Mouse (Mus musculus) embryonic facial prominence, embryonic 14.5 days (tissue): ENCODE data around the gene Ggnbp2. TPM values are rescaled to one million over a fixed set of nuclear protein-coding genes. Genes with fewer than 3 reads are reported as not detected.

Experiments used
- ATAC-seq: fragments of 200-750 bp; cut with Nextera tagmentation; 2 replicates; pipeline ENCODE4 v1.8.0; 2017; ENCODE audit warnings: low read depth, moderate number of reproducible peaks, moderate TSS enrichment
- DNase-seq: peaks from one replicate; pipeline ENCODE4 v3.0.0-alpha.2; 2015; ENCODE audit warnings: low spot score
- H3K27ac ChIP-seq: fragments of 300-500 bp; sonication (generic); replicated peaks from 2 replicates; pipeline ENCODE4 v1.5.1; 2014; ENCODE audit warnings: low read depth, mild to moderate bottlenecking, low read length, moderate library complexity
- H3K27me3 ChIP-seq: fragments of 300-500 bp; sonication (generic); replicated peaks from 2 replicates; pipeline ENCODE4 v1.6.1; 2014; ENCODE audit warnings: low read length; ENCODE audit not compliant: control insufficient read depth, insufficient read depth
- H3K36me3 ChIP-seq: fragments of 300-500 bp; sonication (generic); 2 replicates; pipeline ENCODE4 v1.6.1; 2014; ENCODE audit warnings: low read length, mixed read lengths; ENCODE audit not compliant: control insufficient read depth, insufficient read depth
- H3K4me1 ChIP-seq: fragments of 300-500 bp; sonication (generic); 2 replicates; pipeline ENCODE4 v1.6.1; 2014; ENCODE audit warnings: antibody characterized with exemption, low read length; ENCODE audit not compliant: control insufficient read depth, insufficient read depth
- H3K4me2 ChIP-seq: fragments of 300-500 bp; sonication (generic); 2 replicates; pipeline ENCODE4 v1.6.1; 2014; ENCODE audit warnings: low read depth, mild to moderate bottlenecking, low read length, moderate library complexity, mixed read lengths
- H3K4me3 ChIP-seq: fragments of 300-500 bp; sonication (generic); 2 replicates; pipeline ENCODE4 v1.5.1; 2014; ENCODE audit warnings: low read depth, mild to moderate bottlenecking, low read length
- H3K9ac ChIP-seq: fragments of 300-500 bp; sonication (generic); 2 replicates; pipeline ENCODE4 v1.6.1; 2014; ENCODE audit warnings: low read depth, mild to moderate bottlenecking, low read length, moderate library complexity, mixed read lengths
- H3K9me3 ChIP-seq: fragments of 300-500 bp; sonication (generic); 2 replicates; pipeline ENCODE4 v1.6.1; 2016; ENCODE audit warnings: low read length; ENCODE audit not compliant: control insufficient read depth
- WGBS: fragments of 180-500 bp; shearing (Covaris S2); extraction: QIAGEN DNeasy Blood & Tissue Kit; methylation state at CpG from one replicate; pipeline ENCODE4 v1.1.7; 2014; 5-methylcytosine and 5-hydroxymethylcytosine counted together
- microRNA-seq: library from miRNA; unstranded; fragments of <30 nt; microRNA quantifications from one replicate; pipeline ENCODE4, GENCODE M21; 2016; ENCODE audit warnings: borderline number of aligned reads
- polyA plus RNA-seq: library from polyadenylated mRNA; unstranded; fragments of >200 nt; fragmentation: Nextera tagmentation; extraction: Ambion mirVana; gene quantifications from 2 replicates; pipeline ENCODE4 v1.2.1, GENCODE M21; 2014

Gene Ggnbp2
- polyA plus RNA-seq, 1 experiment from 2014 or later: 62.4 TPM

DNA sequence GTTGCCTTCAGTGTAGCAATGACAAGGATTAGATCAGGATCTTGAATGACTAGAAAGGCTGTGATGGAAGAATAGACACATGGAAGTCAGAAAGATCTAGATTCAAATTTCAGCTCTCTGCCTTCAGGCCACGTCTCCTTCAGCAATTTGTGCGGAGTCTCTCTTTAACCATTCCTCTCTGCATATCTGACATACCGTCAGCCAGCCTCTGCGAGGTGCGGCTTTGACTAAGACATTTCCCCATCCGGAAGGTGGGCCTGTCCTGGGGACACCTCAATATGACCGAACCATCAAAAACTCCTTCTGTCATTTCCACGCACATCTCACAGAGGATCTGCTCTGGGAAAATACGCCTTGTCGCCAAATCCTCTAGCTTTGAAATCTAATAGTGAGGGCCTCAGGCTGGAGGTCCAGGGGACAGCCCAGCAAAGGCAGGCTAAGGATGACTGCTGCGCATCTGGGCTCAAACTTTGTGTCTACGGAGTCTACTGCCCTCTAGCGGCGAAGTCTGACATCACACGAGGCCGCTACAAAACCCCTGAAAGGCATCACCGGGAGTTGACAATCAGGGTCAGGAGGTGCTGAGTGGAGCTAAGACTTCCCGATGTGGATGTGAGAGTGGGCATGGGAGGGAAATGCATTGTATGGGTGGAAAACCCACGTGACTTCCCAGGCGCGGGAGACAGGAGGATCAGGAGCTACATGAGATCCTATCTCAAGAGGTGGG, 72.8 kb downstream of the Ggnbp2 start:
- Histone ChIP-seq H3K4me1 (no peaks in the 10 kb centered on the region), H3K27me3 (no peaks in the 10 kb centered on the region), H3K27ac (no peak overlapping the region), H3K4me2 (no peak overlapping the region), H3K36me3 (no peaks in the 10 kb centered on the region), H3K9me3 (no peaks in the 10 kb centered on the region), H3K9ac (no peak overlapping the region), H3K4me3 (no peak overlapping the region)
- peak; percentile 50; the same call in 1 of the 2 replicates for ATAC-seq
- DNase-seq: peak; percentile 81
- WGBS: 20% methylated on average over 21 of the region's 21 CpGs

DNA sequence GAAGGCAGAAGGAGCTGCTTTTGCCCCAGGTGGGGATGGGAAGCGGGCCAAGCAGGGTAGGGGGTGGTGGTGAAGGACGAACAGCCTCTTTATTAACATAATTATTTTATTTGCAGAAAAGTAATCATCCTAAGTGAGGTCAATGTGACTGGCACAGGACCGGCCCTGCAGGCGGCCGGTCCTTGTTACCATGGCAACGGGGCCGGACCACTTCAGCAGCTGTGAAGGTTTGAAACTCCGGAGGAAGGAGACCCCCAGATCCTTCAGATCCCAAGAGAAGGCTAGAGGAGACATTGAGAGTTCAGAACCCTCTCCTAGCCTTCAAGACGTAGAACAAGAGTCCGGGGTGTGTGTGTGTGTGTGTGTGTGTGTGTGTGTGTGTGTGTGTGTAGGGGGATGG, 73.6 kb downstream of the Ggnbp2 start:
- no peak overlapping the region for H3K9ac ChIP-seq
- no peak for DNase-seq
- no peaks in the 10 kb centered on the region for H3K9me3 ChIP-seq
- no peak for ATAC-seq
- WGBS: 26% methylated on average over 9 of the region's 10 CpGs
- H3K27ac ChIP-seq: no peak overlapping the region
- H3K27me3 ChIP-seq: no peaks in the 10 kb centered on the region
- H3K36me3 ChIP-seq: no peaks in the 10 kb centered on the region
- no peak overlapping the region for H3K4me2 ChIP-seq
- no peaks in the 10 kb centered on the region for H3K4me1 ChIP-seq
- H3K4me3 ChIP-seq: no peak overlapping the region

DNA sequence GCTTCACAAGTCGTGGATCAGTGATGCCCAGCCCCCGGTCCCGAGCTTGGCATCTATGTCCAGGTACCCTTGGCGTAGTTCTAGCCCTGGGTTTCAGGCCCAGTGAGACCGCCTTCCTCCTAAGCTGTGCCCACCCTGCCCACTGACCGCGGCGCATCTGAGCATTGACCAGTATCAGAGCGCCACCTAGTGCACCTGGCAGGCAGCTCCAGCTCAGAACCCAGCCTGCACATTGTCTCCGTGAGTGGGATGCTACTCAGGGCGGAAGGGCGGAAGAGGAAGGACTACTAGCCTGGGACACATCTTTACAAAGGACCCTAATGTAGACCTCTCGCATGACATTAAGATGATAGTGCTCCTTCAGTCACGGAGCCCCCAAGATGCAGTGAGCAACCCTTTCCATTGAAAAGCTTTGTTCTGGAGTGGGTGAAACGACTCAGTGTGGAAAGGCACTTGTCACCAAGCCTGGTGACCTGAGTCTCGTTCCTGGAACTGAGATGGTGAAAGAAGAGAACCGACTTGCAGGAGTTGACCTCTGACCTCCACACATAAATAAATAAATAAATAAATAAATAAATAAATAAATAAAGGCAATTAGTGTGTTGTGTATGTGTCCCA, 76.0 kb downstream of the Ggnbp2 start:
- DNase-seq (peak; percentile 76), ATAC-seq (peak; percentile 85)
- 13% methylated on average over 17 of the region's 17 CpGs for WGBS
- Histone ChIP-seq H3K9ac (no peak overlapping the region), H3K4me2 (peak overlapping the region; percentile 52), H3K9me3 (no peaks in the 10 kb centered on the region), H3K36me3 (no peaks in the 10 kb centered on the region), H3K27ac (no peak overlapping the region), H3K4me3 (no peak overlapping the region), H3K4me1 (no peaks in the 10 kb centered on the region), H3K27me3 (no peaks in the 10 kb centered on the region)

DNA sequence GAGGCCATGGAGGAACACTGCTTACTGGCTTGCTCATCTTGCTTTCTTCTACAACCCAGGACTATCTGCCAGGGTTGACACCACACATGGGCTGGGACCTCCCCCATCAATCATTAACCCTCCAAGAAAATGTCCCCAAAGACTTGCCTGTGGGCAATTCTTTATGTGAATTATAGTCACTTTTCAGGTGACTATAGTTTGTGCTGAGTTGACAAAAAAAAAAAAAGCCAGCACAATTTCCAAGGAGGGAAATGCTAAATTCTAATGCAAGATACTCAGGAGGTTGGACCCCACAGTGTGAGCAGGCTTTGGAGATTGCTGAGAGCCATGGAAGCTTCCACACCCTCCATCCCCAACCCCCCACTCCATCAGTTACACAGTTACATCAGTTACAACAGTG, 77.1 kb downstream of the Ggnbp2 start:
- no peak overlapping the region for H3K27ac ChIP-seq
- no peak for ATAC-seq
- H3K4me3 ChIP-seq: no peak overlapping the region
- H3K27me3 ChIP-seq: no peaks in the 10 kb centered on the region
- DNase-seq: no peak
- H3K4me2 ChIP-seq: no peak overlapping the region
- no peak overlapping the region for H3K9ac ChIP-seq
- no peaks in the 10 kb centered on the region for H3K9me3 ChIP-seq
- H3K4me1 ChIP-seq: no peaks in the 10 kb centered on the region
- H3K36me3 ChIP-seq: no peaks in the 10 kb centered on the region

DNA sequence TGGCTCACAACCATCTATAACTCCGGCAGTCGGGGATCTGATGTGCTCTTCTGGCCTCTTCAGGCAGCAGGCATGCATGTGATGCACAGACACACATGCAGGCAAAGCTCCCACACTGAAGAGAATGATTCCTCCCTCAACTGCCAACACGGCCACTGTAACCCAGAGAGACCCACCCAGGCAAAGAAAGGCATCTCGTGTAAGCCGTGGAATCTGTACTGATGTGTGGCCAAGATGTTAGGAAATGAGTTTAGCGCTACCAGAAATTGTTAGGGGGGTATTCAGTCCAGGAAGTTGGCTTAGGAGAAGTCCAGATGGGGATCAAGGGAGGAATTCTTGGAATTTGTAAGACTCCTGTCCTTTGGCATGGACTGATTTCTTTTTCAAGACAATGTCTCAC, 80.2 kb downstream of the Ggnbp2 start:
- no peak overlapping the region for H3K27ac ChIP-seq
- ATAC-seq: no peak
- no peak for DNase-seq
- H3K27me3 ChIP-seq: no peaks in the 10 kb centered on the region
- H3K4me2 ChIP-seq: no peak overlapping the region
- H3K9me3 ChIP-seq: no peaks in the 10 kb centered on the region
- H3K36me3 ChIP-seq: no peaks in the 10 kb centered on the region
- H3K9ac ChIP-seq: no peak overlapping the region; the same call in 1 of the 2 replicates
- no peaks in the 10 kb centered on the region for H3K4me1 ChIP-seq
- WGBS: 32% methylated on average over 6 of the region's 6 CpGs
- no peak overlapping the region for H3K4me3 ChIP-seq

Small RNA genes lying within 50 kb of the gene (microRNA-seq; reads per million reads assigned to microRNA genes)
- not detected for gene Gm23564

Other genes starting within 250 kb of the Ggnbp2 start
- gene Mrm1, start 51.3 kb downstream of the Ggnbp2 start, polyA plus RNA-seq: 7.9 and 12.0 TPM in 2 replicates
- 13.7 and 15.7 TPM in 2 replicates for gene Dhrs11, start 41.8 kb downstream of the Ggnbp2 start, polyA plus RNA-seq
- 10.9 and 11.9 TPM in 2 replicates for gene Myo19, start 9.3 kb upstream of the Ggnbp2 start, polyA plus RNA-seq
- gene Pigw, start 9.5 kb upstream of the Ggnbp2 start, polyA plus RNA-seq: 2.3 and 3.1 TPM in 2 replicates
- 46.5 and 52.2 TPM in 2 replicates for gene Znhit3, start 45.5 kb upstream of the Ggnbp2 start, polyA plus RNA-seq
- 0.40 and 0.41 TPM in 2 replicates for gene Car4, start 87.0 kb upstream of the Ggnbp2 start, polyA plus RNA-seq